Mouse (Mus musculus) intestine, postnatal 0 days (tissue): ENCODE results near the gene Zcchc14. TPM values are rescaled to one million over a fixed set of nuclear protein-coding genes. Genes with fewer than 3 reads are reported as not detected.
A peak's percentile ranks its signal among the peaks of the same experiment; 100 is the strongest.

Experiments
- ATAC-seq: fragments of 200-750 bp; cut with Nextera tagmentation; 2 replicates; pipeline ENCODE4 v1.8.0; 2017; ENCODE audit warnings: mild to moderate bottlenecking, moderate TSS enrichment, moderate library complexity
- H3K27ac ChIP-seq: fragments of 300-500 bp; sonication (generic); 2 replicates; pipeline ENCODE4 v1.5.1; 2014; ENCODE audit warnings: mild to moderate bottlenecking, low read depth, low read length, moderate library complexity
- H3K27me3 ChIP-seq: fragments of 300-500 bp; sonication (generic); replicated peaks from 2 replicates; pipeline ENCODE4 v1.6.1; 2014; ENCODE audit warnings: low read length, mixed read lengths; ENCODE audit not compliant: control insufficient read depth, insufficient read depth
- H3K36me3 ChIP-seq: fragments of 300-500 bp; sonication (generic); 2 replicates; pipeline ENCODE4 v1.6.1; 2014; ENCODE audit warnings: mild to moderate bottlenecking, moderate library complexity; ENCODE audit not compliant: control insufficient read depth, insufficient read depth
- H3K4me1 ChIP-seq: fragments of 300-500 bp; sonication (generic); replicated peaks from 2 replicates; pipeline ENCODE4 v1.6.1; 2014; ENCODE audit warnings: antibody characterized with exemption, low read length, mixed read lengths; ENCODE audit not compliant: control insufficient read depth, insufficient read depth
- H3K4me2 ChIP-seq: fragments of 300-500 bp; sonication (generic); replicated peaks from 2 replicates; pipeline ENCODE4 v1.6.1; 2014; ENCODE audit warnings: low read depth, mild to moderate bottlenecking, moderate library complexity
- H3K4me3 ChIP-seq: fragments of 300-500 bp; sonication (generic); 2 replicates; pipeline ENCODE4 v1.5.1; 2014; ENCODE audit warnings: low read depth, low read length
- H3K9ac ChIP-seq: fragments of 300-500 bp; sonication (generic); 2 replicates; pipeline ENCODE4 v1.6.1; 2014; ENCODE audit warnings: mild to moderate bottlenecking, low read depth, low read length
- H3K9me3 ChIP-seq: fragments of 300-500 bp; sonication (generic); 2 replicates; pipeline ENCODE4 v1.6.1; 2016; ENCODE audit warnings: mixed run types; ENCODE audit not compliant: control insufficient read depth
- CTCF ChIP-seq: sonication (generic); IDR thresholded peaks from 2 replicates; pipeline ENCODE4 v1.5.1; 2016; ENCODE audit warnings: low read depth, mild to moderate bottlenecking, control low read depth, antibody characterized with exemption, moderate library complexity
- WGBS: fragments of 180-500 bp; shearing (Covaris S2); extraction: QIAGEN DNeasy Blood & Tissue Kit; methylation state at CpG from one replicate; pipeline ENCODE4 v1.1.7; 2014; 5-methylcytosine and 5-hydroxymethylcytosine counted together
- polyA plus RNA-seq: library from polyadenylated mRNA; unstranded; fragments of >200 nt; fragmentation: Nextera tagmentation; extraction: Ambion mirVana; gene quantifications from 2 replicates; pipeline ENCODE4 v1.2.1, GENCODE M21; 2015

The Zcchc14 gene
- polyA plus RNA-seq, 1 experiment from 2014 or later: 6.9 TPM

- Histone ChIP-seq H3K9ac (no peak overlapping the region), H3K27me3 (no peaks in the 10 kb centered on the region), H3K36me3 (no peaks in the 10 kb centered on the region), H3K9me3 (no peaks in the 10 kb centered on the region), H3K4me3 (no peak overlapping the region), H3K4me2 (no peak overlapping the region), H3K27ac (no peak overlapping the region), H3K4me1 (no peaks in the 10 kb centered on the region)
- TF ChIP-seq CTCF: no peak
- 74% methylated on average over 5 of the region's 5 CpGs for WGBS
- ATAC-seq: no peak
These were observed 26.0 kb upstream of the Zcchc14 start for GRCm38 (mm10) chr8:121678696-121679095.

- 48% methylated on average over 20 of the region's 20 CpGs for WGBS
- H3K36me3 ChIP-seq: no peaks in the 10 kb centered on the region
- 0 out of 2 replicates have a peak overlapping the region, but pooled peaks have one; percentile 6 for H3K4me2 ChIP-seq
These were observed 23.0 kb upstream of the Zcchc14 start for GRCm38 (mm10) chr8:121675701-121676100.

GRCm38 (mm10) chr8:121675161-121675560 lies 22.5 kb upstream of the Zcchc14 start:
- H3K4me2 ChIP-seq: no peak overlapping the region
- H3K36me3 ChIP-seq: no peaks in the 10 kb centered on the region
- no peaks in the 10 kb centered on the region for H3K27me3 ChIP-seq
- no peak overlapping the region for H3K27ac ChIP-seq
- no peak overlapping the region for H3K4me3 ChIP-seq
- no peaks in the 10 kb centered on the region for H3K4me1 ChIP-seq
- no peak for ATAC-seq
- H3K9me3 ChIP-seq: no peaks in the 10 kb centered on the region
- no peak overlapping the region for H3K9ac ChIP-seq
- no peak for TF ChIP-seq CTCF
- WGBS: 71% methylated on average over 3 of the region's 3 CpGs

More at GRCm38 (mm10) chr8:121675701-121676100, 23.0 kb upstream of the Zcchc14 start:
- Histone ChIP-seq H3K4me3 (no peak overlapping the region), H3K4me1 (no peaks in the 10 kb centered on the region), H3K27me3 (no peaks in the 10 kb centered on the region), H3K9me3 (no peaks in the 10 kb centered on the region), H3K27ac (no peak overlapping the region), H3K9ac (no peak overlapping the region)
- no peak for ATAC-seq
- TF ChIP-seq CTCF: no peak

- TF ChIP-seq CTCF: peak; percentile 68
- Histone ChIP-seq H3K4me2 (no peak overlapping the region), H3K36me3 (no peaks in the 10 kb centered on the region), H3K27ac (no peak overlapping the region), H3K4me3 (no peak overlapping the region), H3K27me3 (no peaks in the 10 kb centered on the region), H3K4me1 (no peaks in the 10 kb centered on the region), H3K9me3 (no peaks in the 10 kb centered on the region), H3K9ac (no peak overlapping the region)
- 60% methylated on average over 5 of the region's 5 CpGs for WGBS
- ATAC-seq: no peak
These were observed 21.8 kb upstream of the Zcchc14 start for GRCm38 (mm10) chr8:121674524-121674923.

- H3K9me3 ChIP-seq: no peaks in the 10 kb centered on the region
- H3K4me1 ChIP-seq: no peaks in the 10 kb centered on the region
- no peak overlapping the region for H3K9ac ChIP-seq
- no peaks in the 10 kb centered on the region for H3K36me3 ChIP-seq
- 73% methylated on average over 5 of the region's 5 CpGs for WGBS
- no peak overlapping the region for H3K4me2 ChIP-seq
- H3K27me3 ChIP-seq: no peaks in the 10 kb centered on the region
- no peak overlapping the region for H3K27ac ChIP-seq
- TF ChIP-seq CTCF: no peak
- peak; percentile 38; the same call in 1 of the 2 replicates for ATAC-seq
- no peak overlapping the region for H3K4me3 ChIP-seq
These were observed 21.2 kb upstream of the Zcchc14 start for GRCm38 (mm10) chr8:121673917-121674316.

GRCm38 (mm10) chr8:121673153-121673552 lies 20.5 kb upstream of the Zcchc14 start:
- no peaks in the 10 kb centered on the region for H3K27me3 ChIP-seq
- no peak for TF ChIP-seq CTCF
- no peak overlapping the region for H3K9ac ChIP-seq
- H3K27ac ChIP-seq: no peak overlapping the region
- WGBS: 54% methylated on average over 4 of the region's 4 CpGs
- no peaks in the 10 kb centered on the region for H3K4me1 ChIP-seq
- no peaks in the 10 kb centered on the region for H3K9me3 ChIP-seq
- H3K36me3 ChIP-seq: no peaks in the 10 kb centered on the region
- no peak overlapping the region for H3K4me2 ChIP-seq
- no peak overlapping the region for H3K4me3 ChIP-seq
- ATAC-seq: no peak

- ATAC-seq: no peak; the same call in 1 of the 2 replicates
- Histone ChIP-seq H3K9ac (no peak overlapping the region), H3K4me3 (no peak overlapping the region), H3K4me2 (no peak overlapping the region), H3K27ac (no peak overlapping the region), H3K4me1 (peaks cover 3% of the 10 kb centered on the region; the same call in 1 of the 2 replicates), H3K9me3 (no peaks in the 10 kb centered on the region), H3K36me3 (no peaks in the 10 kb centered on the region), H3K27me3 (no peaks in the 10 kb centered on the region)
- 33% methylated on average over 8 of the region's 8 CpGs for WGBS
- no peak for TF ChIP-seq CTCF
These were observed 16.5 kb upstream of the Zcchc14 start for GRCm38 (mm10) chr8:121669208-121669607.
